8 mouse cellular contexts compared by ENCODE assay signal in genomic region chr4:151386701-151387451, GRCm38 (mm10).
A peak's percentile ranks its signal among the peaks of the same experiment; 100 is the strongest.
DNase-seq lines count a peak whose midpoint lies in the region; ATAC-seq lines count a peak whose summit lies in the region.

No protein-coding gene starts in this region.

- no peak overlapping the region for H3K27ac ChIP-seq in lung, embryonic 16.5 days (ENCODE audit: low read length)
- H3K27ac ChIP-seq in forebrain, embryonic 15.5 days (replicated peaks) = no peak overlapping the region
- H3K27ac ChIP-seq in neural tube, embryonic 14.5 days (ENCODE audit: low read depth, low read length) = peak overlapping the region; percentile 74

- DNase-seq in lung, postnatal 10 days = no peak
- peak; percentile 17 to 41 for DNase-seq in kidney, postnatal 36 days
- no peak for DNase-seq in testis, postnatal 10 days (ENCODE audit: low spot score)
- DNase-seq in cerebellum, adult 11 months = no peak

- H3K9me3 ChIP-seq in lung, embryonic 16.5 days (ENCODE audit: control insufficient read depth, low read length) = no peaks in the 10 kb centered on the region
- H3K9me3 ChIP-seq in forebrain, embryonic 15.5 days = no peaks in the 10 kb centered on the region
- no peaks in the 10 kb centered on the region for H3K9me3 ChIP-seq in neural tube, embryonic 14.5 days (ENCODE audit: control insufficient read depth, low read length)

- peak overlapping the region; percentile 69 for H3K4me2 ChIP-seq in lung, embryonic 16.5 days (ENCODE audit: low read depth, low read length)
- H3K4me2 ChIP-seq in forebrain, embryonic 15.5 days (replicated peaks) = peak overlapping the region; percentile 71
- H3K4me2 ChIP-seq in neural tube, embryonic 14.5 days (ENCODE audit: low read depth, low read length) = peak overlapping the region; percentile 47

- peaks cover 2% of the 10 kb centered on the region; the same call in 1 of the 2 replicates for H3K4me1 ChIP-seq in lung, embryonic 16.5 days (replicated peaks; ENCODE audit: control insufficient read depth, insufficient read depth, low read length)
- H3K4me1 ChIP-seq in forebrain, embryonic 15.5 days = peaks cover 38% of the 10 kb centered on the region
- H3K4me1 ChIP-seq in neural tube, embryonic 14.5 days (ENCODE audit: control insufficient read depth, insufficient read depth, low read length) = peaks cover 42% of the 10 kb centered on the region

- H3K36me3 ChIP-seq in lung, embryonic 16.5 days (ENCODE audit: control insufficient read depth, insufficient read depth, low read length) = no peaks in the 10 kb centered on the region
- no peaks in the 10 kb centered on the region for H3K36me3 ChIP-seq in forebrain, embryonic 15.5 days
- no peaks in the 10 kb centered on the region for H3K36me3 ChIP-seq in neural tube, embryonic 14.5 days (ENCODE audit: control insufficient read depth, insufficient read depth, low read length)

- no peak for ATAC-seq in lung, embryonic 16.5 days (ENCODE audit: low read depth)
- peak; percentile 48; the same call in 1 of the 2 replicates for ATAC-seq in forebrain, embryonic 15.5 days (replicated peaks)
- ATAC-seq in neural tube, embryonic 14.5 days (ENCODE audit: low read depth) = peak; percentile 24; the same call in 1 of the 2 replicates
- no peak for ATAC-seq in megakaryocyte, adult 5-6 weeks (ENCODE audit: poor library complexity, severe bottlenecking)

- peak overlapping the region; percentile 55 for H3K9ac ChIP-seq in lung, embryonic 16.5 days (ENCODE audit: low read length)
- H3K9ac ChIP-seq in forebrain, embryonic 15.5 days (replicated peaks) = peak overlapping the region; percentile 40; the same call in 1 of the 2 replicates
- H3K9ac ChIP-seq in neural tube, embryonic 14.5 days (replicated peaks; ENCODE audit: low read depth, low read length) = no peak overlapping the region; the same call in 1 of the 2 replicates

- H3K27me3 ChIP-seq in lung, embryonic 16.5 days (ENCODE audit: control insufficient read depth, insufficient read depth, low read depth, low read length) = no peaks in the 10 kb centered on the region
- H3K27me3 ChIP-seq in forebrain, embryonic 15.5 days = peaks cover 7% of the 10 kb centered on the region; the same call in 1 of the 2 replicates
- H3K27me3 ChIP-seq in neural tube, embryonic 14.5 days (ENCODE audit: control insufficient read depth, insufficient read depth, low read length) = no peaks in the 10 kb centered on the region

- WGBS in lung, embryonic 16.5 days = under 1% methylated on average over 24 of the region's 24 CpGs
- WGBS in forebrain, embryonic 15.5 days = 1% methylated on average over 24 of the region's 24 CpGs
- 1% methylated on average over 24 of the region's 24 CpGs for WGBS in neural tube, embryonic 14.5 days

- H3K4me3 ChIP-seq in lung, embryonic 16.5 days (ENCODE audit: low read length) = peak overlapping the region; percentile 46
- peak overlapping the region; percentile 37 for H3K4me3 ChIP-seq in forebrain, embryonic 15.5 days
- peak overlapping the region; percentile 11; the same call in 1 of the 2 replicates for H3K4me3 ChIP-seq in neural tube, embryonic 14.5 days (ENCODE audit: low read depth, low read length)

Comparison
In these comparisons a context has a peak if more than half of its experiments do, and no peak if none do; other contexts are left out.
1. ATAC-seq: peak in forebrain, embryonic 15.5 days (single experiment) and neural tube, embryonic 14.5 days (single experiment); none in lung, embryonic 16.5 days (single experiment) and megakaryocyte, adult 5-6 weeks (single experiment).
2. DNase-seq: peak in kidney, postnatal 36 days (2 of 2); none in lung, postnatal 10 days (single experiment), testis, postnatal 10 days (single experiment) and cerebellum, adult 11 months (single experiment).
3. Peak in every context shown above with its lines, with median percentiles within 50 percentile points of each other: H3K4me2 ChIP-seq and H3K4me3 ChIP-seq.